Mouse (Mus musculus) cerebellum, adult 2 months (tissue): ENCODE results near the gene Pick1.

Experiments
- CTCF ChIP-seq: fragments of 200-500 bp; IDR thresholded peaks from 2 replicates; pipeline ENCODE4 v1.5.1; 2011; ENCODE audit warnings: low read depth, mild to moderate bottlenecking, control low read depth, low read length, moderate library complexity, borderline replicate concordance; ENCODE audit not compliant: insufficient read depth
- POLR2A ChIP-seq: fragments of 200-500 bp; IDR thresholded peaks from 2 replicates; pipeline ENCODE4 v1.6.1; 2011; ENCODE audit warnings: low read length, control low read depth, borderline replicate concordance; ENCODE audit not compliant: insufficient read depth

DNA sequence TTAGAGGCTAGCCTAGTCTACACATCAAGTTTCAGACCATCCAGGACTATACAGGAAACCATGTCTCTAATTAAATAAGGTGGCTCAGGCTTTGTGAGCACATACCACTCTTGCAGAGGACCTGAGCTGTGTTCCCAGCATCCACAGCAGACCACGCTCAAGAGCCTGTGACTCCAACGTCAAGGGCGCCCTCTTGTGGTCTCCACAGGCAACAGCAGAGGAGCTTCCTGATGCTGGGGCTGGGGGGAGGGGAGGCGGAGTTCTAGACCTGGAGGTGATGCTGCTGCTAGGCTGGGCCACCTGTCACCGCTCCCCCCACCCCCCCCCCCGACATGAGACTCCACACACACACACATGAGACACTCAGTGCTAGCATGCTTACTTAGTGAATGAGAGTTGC lies 51.2 kb downstream of the Pick1 start:
- TF ChIP-seq CTCF (peak; percentile 44; the same call in 1 of the 2 replicates), POLR2A (no peak)
